Mouse (Mus musculus) ES-E14 (cell line): ENCODE measurements at regions not wholly inside any gene's neighbourhood (a gene's known extent, or its start where the extent isn't known, plus 50 kb on each side); places are given as distances from the start of the nearest gene placed in this dataset.

Experiments
- DNase-seq: peaks from one replicate; pipeline ENCODE4 v3.0.0-alpha.2; 2013; ENCODE audit warnings: low read depth, low spot score
- H3K27ac ChIP-seq: 2 replicates; pipeline ENCODE4 v1.5.1; 2012; ENCODE audit warnings: low read depth, mild to moderate bottlenecking, low read length, moderate library complexity, mixed read lengths; ENCODE audit not compliant: poor library complexity, insufficient read depth, severe bottlenecking
- H3K36me3 ChIP-seq: 2 replicates; pipeline ENCODE4 v1.6.1; 2012; ENCODE audit warnings: mild to moderate bottlenecking, low read length, moderate library complexity, mixed read lengths; ENCODE audit not compliant: control insufficient read depth, poor library complexity, insufficient read depth, severe bottlenecking
- H3K4me1 ChIP-seq, 2 experiments: fragments of 150-350 bp in 1 of 2; sonication (generic) in 1 of 2; 2 replicates each; pipeline ENCODE4 v1.6.1; 2012; ENCODE audit warnings: low read length in 2 of 2, mild to moderate bottlenecking in 1 of 2, mixed read lengths in 1 of 2; ENCODE audit not compliant: control insufficient read depth in 2 of 2, insufficient read depth in 2 of 2, poor library complexity in 1 of 2
- H3K4me3 ChIP-seq, 2 experiments: fragments of 150-350 bp in 1 of 2; sonication (generic) in 1 of 2; 2 replicates each; pipeline ENCODE4 v1.5.1; 2012; ENCODE audit warnings: low read length in 2 of 2, low read depth in 1 of 2, mild to moderate bottlenecking in 1 of 2, mixed read lengths in 1 of 2; ENCODE audit not compliant: insufficient read depth in 1 of 2, poor library complexity in 1 of 2, severe bottlenecking in 1 of 2
- H3K9ac ChIP-seq: 2 replicates; pipeline ENCODE4 v1.6.1; 2012; ENCODE audit warnings: low read depth, mild to moderate bottlenecking, low read length, mixed read lengths; ENCODE audit not compliant: poor library complexity, insufficient read depth, severe bottlenecking
- H3K9me3 ChIP-seq: fragments of 150-350 bp; sonication (generic); 2 replicates; pipeline ENCODE4 v1.6.1; 2012; ENCODE audit warnings: low read depth, mild to moderate bottlenecking, low read length; ENCODE audit not compliant: control insufficient read depth, insufficient read depth
- CHD2 ChIP-seq: IDR thresholded peaks from 2 replicates; pipeline ENCODE4 v1.6.1; 2014; ENCODE audit warnings: mild to moderate bottlenecking, low read depth, low read length, inconsistent platforms
- HCFC1 ChIP-seq: IDR thresholded peaks from 2 replicates; pipeline ENCODE4 v1.6.1; 2012; ENCODE audit warnings: low read length, inconsistent platforms, borderline replicate concordance; ENCODE audit not compliant: insufficient read depth
- MAFK ChIP-seq: IDR thresholded peaks from 2 replicates; pipeline ENCODE4 v1.6.1; 2014; ENCODE audit warnings: mild to moderate bottlenecking, low read depth, low read length, inconsistent platforms; ENCODE audit not compliant: insufficient read depth
- ZC3H11A ChIP-seq: IDR thresholded peaks from 2 replicates; pipeline ENCODE4 v1.6.1; 2012; ENCODE audit warnings: low read depth, mild to moderate bottlenecking, inconsistent platforms, low read length, borderline replicate concordance
- ZNF384 ChIP-seq: IDR thresholded peaks from 2 replicates; pipeline ENCODE4 v1.6.1; 2012; ENCODE audit warnings: low read depth, low read length, inconsistent platforms
- in situ Hi-C, 2 experiments: fragments of 600-800 bp; cut with MboI; formaldehyde crosslinking; loops; one replicate each; pipeline ENCODE4 v1.15.1; 2025; ENCODE audit warnings: low sequenced_read_pairs in 2 of 2, inconsistent platforms in 1 of 2; ENCODE audit not compliant: unreplicated experiment in 2 of 2

DNA sequence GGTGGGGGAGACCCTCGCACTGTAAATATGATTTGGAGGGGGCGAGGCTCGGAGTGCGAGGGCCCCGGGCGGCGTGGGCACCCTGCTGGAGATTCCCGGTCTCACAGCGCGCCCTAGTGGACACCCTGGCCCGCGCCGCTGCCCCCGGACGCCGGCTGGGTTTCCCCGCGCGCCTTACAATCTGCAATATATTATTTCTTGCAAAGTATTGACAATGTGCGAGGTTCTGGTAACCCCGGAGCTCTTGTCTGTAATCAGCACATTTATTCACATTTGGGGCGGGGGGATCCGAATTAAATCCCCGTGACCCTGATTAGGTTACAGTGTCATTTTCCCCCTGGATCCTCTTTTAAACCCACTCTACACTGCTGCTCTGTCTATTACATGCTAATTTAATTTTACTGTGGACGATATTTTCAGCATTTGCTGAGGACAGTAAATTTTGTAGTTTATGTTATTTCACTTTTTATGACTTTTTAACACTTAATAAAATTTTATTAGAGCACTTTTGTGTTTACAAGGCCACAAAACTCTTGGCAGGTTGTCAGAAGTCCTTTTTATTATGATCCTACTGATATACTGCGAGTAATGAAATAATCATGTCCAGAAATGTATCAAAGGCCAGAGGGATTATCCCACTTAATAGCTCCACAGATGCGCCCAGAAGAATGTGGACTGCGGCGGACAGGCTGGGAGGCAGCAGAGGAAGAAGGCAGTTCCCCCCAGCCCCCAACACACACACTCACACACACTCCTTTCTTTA is 312.6 kb downstream of the Mtx2 start:
- H3K4me1 ChIP-seq = peaks cover 0 to 2% of the 10 kb centered on the region in 2 experiments; a peak in 1 of 4 replicates
- no peak overlapping the region for H3K27ac ChIP-seq
- no peak overlapping the region for H3K9ac ChIP-seq
- H3K9me3 ChIP-seq = no peaks in the 10 kb centered on the region
- peak overlapping the region; percentile 48 to 54; a peak in 3 of 4 replicates for H3K4me3 ChIP-seq
- no peak for DNase-seq
- no peaks in the 10 kb centered on the region for H3K36me3 ChIP-seq
- TF ChIP-seq ZC3H11A (peak; percentile 64; the same call in 1 of the 2 replicates), CHD2 (no peak)
- in situ Hi-C loops = no loop called here

DNA sequence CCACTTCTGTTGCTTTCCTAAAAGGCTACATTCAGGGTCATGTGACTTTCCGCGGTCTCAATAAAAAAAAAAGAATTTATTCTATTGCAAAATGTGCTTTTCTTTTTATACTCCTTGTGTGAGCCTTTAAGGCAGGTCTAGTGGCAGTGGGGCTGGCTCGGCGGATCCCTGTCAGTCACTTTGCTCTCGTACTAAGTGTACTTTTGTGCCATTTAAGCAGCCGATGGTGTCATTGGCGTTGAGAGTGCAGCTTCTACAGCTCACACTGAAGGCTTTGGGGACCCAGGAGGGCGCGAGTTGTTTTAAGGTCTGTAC is 313.1 kb downstream of the Mtx2 start:
- no peak for DNase-seq
- peaks cover 0 to 2% of the 10 kb centered on the region in 2 experiments; a peak in 1 of 4 replicates for H3K4me1 ChIP-seq
- H3K27ac ChIP-seq = no peak overlapping the region
- no peaks in the 10 kb centered on the region for H3K36me3 ChIP-seq
- H3K4me3 ChIP-seq = no peak overlapping the region
- H3K9ac ChIP-seq = no peak overlapping the region
- H3K9me3 ChIP-seq = no peaks in the 10 kb centered on the region
- TF ChIP-seq HCFC1 (no peak), MAFK (no peak), ZNF384 (no peak), ZC3H11A (no peak), CHD2 (no peak)
- in situ Hi-C loops = no loop called here

DNA sequence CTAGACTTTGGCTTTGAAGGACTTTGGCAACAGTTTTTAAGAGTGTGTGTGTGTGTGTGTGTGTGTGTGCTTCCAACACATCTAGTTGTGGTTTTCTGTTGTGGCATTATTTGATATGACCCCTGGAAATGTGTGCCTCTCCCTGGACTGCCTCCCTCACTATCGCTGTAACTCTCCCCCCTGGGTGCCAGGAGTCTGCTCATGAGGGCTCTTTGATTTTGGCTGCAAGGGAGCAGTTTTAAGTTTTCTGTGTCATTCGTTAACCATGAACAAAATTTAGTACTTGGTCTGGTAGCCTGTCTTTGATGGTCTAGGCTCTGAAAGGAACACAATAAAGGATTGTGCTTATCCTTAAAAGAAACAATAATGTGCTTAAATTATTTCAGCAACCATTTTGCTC is 313.9 kb downstream of the Mtx2 start:
- Histone ChIP-seq H3K4me3 (no peak overlapping the region), H3K27ac (no peak overlapping the region), H3K36me3 (no peaks in the 10 kb centered on the region), H3K9me3 (no peaks in the 10 kb centered on the region), H3K9ac (no peak overlapping the region), H3K4me1 (peaks cover 0 to 2% of the 10 kb centered on the region in 2 experiments; a peak in 1 of 4 replicates)
- no peak for TF ChIP-seq MAFK
- no peak for TF ChIP-seq CHD2
- no peak for TF ChIP-seq ZNF384
- DNase-seq = no peak
- in situ Hi-C loops = no loop called here

DNA sequence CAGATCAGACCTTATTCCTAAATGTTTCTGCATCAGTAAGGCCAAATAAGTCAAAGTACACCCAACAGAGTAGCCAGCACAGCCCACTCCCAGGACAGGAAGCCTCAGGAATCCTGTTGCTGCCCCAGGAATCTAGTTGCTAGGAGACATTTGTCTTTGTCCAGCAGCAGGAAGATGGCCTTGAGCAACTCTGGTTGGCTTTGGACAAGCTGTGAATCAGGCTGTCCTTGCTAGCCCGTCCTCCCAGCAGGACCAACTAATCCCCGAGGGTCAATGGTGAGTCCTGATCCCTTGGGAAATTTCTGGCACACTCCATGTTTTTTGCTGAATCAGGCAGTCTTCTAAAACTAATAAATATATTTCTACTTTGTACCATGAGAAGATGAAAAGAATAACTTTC is 317.1 kb downstream of the Mtx2 start:
- Histone ChIP-seq H3K27ac (no peak overlapping the region), H3K9ac (no peak overlapping the region), H3K4me1 (no peaks in the 10 kb centered on the region), H3K9me3 (no peaks in the 10 kb centered on the region), H3K36me3 (no peaks in the 10 kb centered on the region), H3K4me3 (no peak overlapping the region)
- TF ChIP-seq HCFC1 (no peak), MAFK (no peak)
- no peak for DNase-seq
- in situ Hi-C loops = loop anchor here (5.0 to 10.0 kb wide), 2 partner anchors 428 to 440 kb away; partner anchors contain the start of genes Hoxd3 (in 1 of the 2), Hoxd4 (in 1 of the 2) and Hoxd8 (in 1 of the 2)

DNA sequence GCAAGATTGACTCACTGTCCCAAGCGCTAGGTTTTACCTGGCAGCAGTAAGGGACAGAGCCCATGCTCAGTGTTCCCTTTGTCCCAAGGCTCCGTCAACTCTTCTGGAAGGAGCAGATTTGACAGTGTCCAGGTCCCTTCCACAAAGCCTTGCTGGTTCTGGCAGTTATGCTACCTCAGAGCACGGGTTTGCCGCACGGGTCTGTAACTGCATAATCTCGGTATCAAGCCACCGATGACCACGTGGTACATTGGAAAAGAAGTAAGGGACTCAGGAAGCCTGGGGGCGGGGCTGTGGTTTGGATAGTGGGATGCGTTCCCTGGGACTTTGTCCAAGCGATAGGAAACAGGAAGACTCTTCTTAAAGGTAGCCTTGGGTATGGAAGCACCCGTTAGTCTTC is 319.3 kb downstream of the Mtx2 start:
- no peak for DNase-seq
- no peak overlapping the region for H3K27ac ChIP-seq
- in situ Hi-C loops = loop anchor here (5.0 to 10.0 kb wide), 2 partner anchors 430 to 443 kb away; partner anchors contain the start of genes Hoxd3 (in 1 of the 2), Hoxd4 (in 1 of the 2) and Hoxd8 (in 1 of the 2)
- no peaks in the 10 kb centered on the region for H3K4me1 ChIP-seq
- no peaks in the 10 kb centered on the region for H3K36me3 ChIP-seq
- H3K9me3 ChIP-seq = no peaks in the 10 kb centered on the region
- TF ChIP-seq ZC3H11A (no peak), ZNF384 (no peak), HCFC1 (no peak), CHD2 (no peak)
- H3K9ac ChIP-seq = no peak overlapping the region
- no peak overlapping the region for H3K4me3 ChIP-seq
